Mouse (Mus musculus): ENCODE results near the gene Itprid1.

DNA sequence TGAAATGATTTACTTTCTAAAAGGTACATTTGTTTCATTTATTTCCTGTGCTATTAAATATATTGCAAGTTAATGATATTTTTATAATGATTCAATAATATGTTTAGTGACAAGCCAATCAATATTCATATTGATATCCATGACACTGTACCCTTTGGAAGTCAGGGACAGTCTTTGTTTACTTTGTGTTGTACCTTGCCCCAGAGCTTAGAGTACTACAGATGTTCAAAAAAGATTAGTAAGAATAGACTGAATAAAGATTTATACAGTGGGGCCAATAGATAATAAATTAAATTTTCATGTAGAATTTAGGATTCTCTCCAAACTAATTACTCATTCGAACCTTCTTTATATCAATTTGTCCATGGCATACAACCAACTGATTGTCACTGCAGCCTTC is 50.9 kb downstream of the Itprid1 start:
- no peak for TF ChIP-seq POLR2A (IDR thresholded peaks at IDR 0.05; ENCODE audit: control insufficient read depth, low read depth, low read length)
- TF ChIP-seq CTCF (IDR thresholded peaks at IDR 0.05; ENCODE audit: control insufficient read depth, insufficient read depth, insufficient replicate concordance, low read depth, low read length): no peak
